Mouse (Mus musculus) thymus, adult 2 months (tissue): Measurements from ENCODE around the gene Nin.

Source experiments
- CTCF ChIP-seq: fragments of 200-500 bp; IDR thresholded peaks from 2 replicates; pipeline ENCODE4 v1.5.1; 2012; ENCODE audit warnings: mild to moderate bottlenecking, control low read depth, low read length, moderate library complexity, borderline replicate concordance; ENCODE audit not compliant: control insufficient read depth, poor library complexity, insufficient read depth; ENCODE audit errors: extremely low read depth
- POLR2A ChIP-seq: fragments of 200-500 bp; IDR thresholded peaks from 2 replicates; pipeline ENCODE4 v1.6.1; 2012; ENCODE audit warnings: mild to moderate bottlenecking, low read length, control low read depth, moderate library complexity; ENCODE audit not compliant: control insufficient read depth, poor library complexity, insufficient read depth; ENCODE audit errors: extremely low read depth

DNA sequence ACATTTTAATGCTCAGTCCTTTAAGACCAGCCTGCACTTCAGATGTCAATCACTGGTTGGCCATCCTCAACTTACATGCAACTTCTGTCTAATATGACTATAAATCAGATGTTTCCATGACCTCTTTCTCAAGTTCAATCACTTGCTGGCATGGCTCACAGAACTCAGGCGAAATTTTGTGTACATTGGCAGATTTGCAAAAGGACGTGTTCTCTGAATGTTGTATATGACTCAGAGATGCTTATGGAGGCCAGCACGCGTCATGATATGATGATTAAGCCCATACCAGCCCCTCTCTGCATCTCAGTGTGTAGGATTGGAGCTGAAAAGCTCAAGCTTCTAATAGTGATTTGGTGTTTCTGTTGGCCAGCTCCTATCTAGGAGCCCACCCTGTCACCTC is 13.1 kb upstream of the Nin start:
- TF ChIP-seq CTCF, result no peak
- TF ChIP-seq POLR2A, result no peak
